Mouse (Mus musculus) liver, embryonic 14.5 days (tissue): ENCODE data around the gene Smim5.

Experiments
- CTCF ChIP-seq: IDR thresholded peaks from 2 replicates; pipeline ENCODE4 v1.5.1; 2016; ENCODE audit warnings: antibody characterized with exemption, low read depth, control low read depth
- EP300 ChIP-seq: IDR thresholded peaks from 2 replicates; pipeline ENCODE4 v1.6.1; 2016; ENCODE audit warnings: antibody characterized with exemption, low read depth

GRCm38 (mm10) chr11:115902831-115903230, 3.1 kb downstream of the Smim5 start:
- TF ChIP-seq CTCF (no peak), EP300 (no peak)
